Mouse (Mus musculus) monocyte, adult 2 months (primary cell): ENCODE measurements at regions not wholly inside any gene's neighbourhood (a gene's known extent, or its start where the extent isn't known, plus 50 kb on each side); places are given as distances from the start of the nearest gene placed in this dataset.

Experiments
- DNase-seq, 2 experiments: peaks; one replicate each; pipeline ENCODE4 v3.0.0; 2022; ENCODE audit warnings: low spot score in 2 of 2, low read depth in 1 of 2

DNA sequence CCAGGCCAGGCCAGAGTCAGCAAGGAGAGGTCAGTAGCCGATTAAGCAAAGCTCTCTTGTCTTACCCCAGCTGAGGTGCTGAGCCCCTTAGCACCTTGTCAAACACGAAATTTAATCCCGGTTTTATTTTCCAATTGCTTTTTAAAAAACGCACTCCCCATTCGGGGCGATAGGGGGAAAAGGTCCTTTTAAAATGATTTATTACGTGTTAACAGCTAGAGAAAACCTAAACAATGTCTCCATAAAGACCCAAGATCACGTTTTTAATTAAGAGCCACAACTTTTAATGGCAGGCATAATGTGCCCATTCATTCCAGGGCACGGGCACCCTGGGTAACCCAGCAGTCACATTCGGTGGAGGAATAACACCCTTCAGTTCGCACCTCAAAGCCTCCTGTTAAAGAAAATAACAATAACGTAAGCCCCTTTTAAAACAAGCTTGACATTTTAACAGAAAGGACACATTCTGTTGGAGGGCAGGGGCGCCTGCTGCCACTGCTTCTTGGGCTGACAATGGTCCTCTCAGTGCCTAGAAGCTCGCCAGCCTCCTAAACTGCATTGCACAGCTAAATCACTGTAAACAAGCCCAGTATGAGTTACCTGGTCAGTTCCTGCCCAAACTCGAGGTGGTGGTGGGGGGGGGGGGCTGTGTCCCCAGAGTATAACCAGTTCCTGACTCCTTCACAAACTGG lies 79.1 kb upstream of the Elac2 start:
- DNase-seq = no peak

DNA sequence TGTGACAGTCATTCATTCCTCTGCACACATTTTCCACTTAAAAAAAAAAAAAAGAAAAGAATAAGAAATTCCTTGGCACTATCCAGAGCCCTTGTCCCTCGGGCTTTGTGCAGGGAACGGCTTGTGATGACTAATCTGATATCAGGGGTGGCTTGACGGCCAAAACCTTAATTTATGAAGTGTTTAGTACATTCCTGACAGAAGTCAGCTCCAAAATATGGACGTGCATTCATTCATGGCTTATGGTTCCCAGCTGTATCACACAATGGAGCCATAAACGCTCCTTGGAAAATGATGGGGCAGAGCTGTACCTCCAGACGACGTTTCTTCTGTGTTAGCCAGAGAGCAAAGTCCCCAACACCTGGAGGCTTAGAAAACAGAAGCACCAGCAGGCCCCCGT lies 62.1 kb upstream of the Elac2 start:
- no peak for DNase-seq

DNA sequence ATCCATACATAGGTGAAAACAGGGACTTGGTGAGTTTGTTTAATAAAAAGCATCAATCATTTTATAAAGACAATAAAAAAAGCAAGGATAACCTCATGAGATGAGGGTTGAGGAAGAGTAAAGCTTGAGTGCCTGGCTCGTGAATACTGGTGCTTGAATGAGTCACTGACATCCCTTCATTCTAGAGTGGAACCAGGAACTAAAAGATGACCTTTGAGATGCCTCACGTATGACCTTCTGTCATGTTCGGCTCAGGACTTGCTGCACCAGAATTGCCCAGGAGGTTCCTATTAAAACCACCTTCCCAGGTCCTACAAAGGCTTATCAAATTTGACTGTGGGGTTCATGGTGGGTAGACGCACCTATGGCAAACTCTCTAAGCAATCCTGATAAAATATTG lies 61.5 kb upstream of the Elac2 start:
- DNase-seq = no peak

DNA sequence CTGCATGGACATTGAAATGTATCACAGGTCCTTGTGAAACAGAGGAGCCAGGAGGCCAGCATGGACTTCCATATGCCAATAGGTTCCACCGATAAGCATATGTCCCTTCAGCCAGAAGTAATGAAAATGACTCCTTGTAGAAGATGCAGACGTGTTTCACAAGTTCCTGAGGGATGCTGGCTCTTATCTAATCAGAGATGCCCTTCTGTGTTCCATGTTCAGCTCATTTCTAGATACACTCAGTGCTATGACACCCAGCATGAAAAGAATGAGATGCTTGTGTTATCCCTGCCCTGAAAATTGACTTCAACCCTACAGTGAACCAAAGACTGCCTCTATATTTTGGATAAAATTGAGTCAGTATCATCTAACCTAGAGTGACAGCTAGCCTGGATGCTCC lies 53.8 kb upstream of the Elac2 start:
- no peak for DNase-seq

DNA sequence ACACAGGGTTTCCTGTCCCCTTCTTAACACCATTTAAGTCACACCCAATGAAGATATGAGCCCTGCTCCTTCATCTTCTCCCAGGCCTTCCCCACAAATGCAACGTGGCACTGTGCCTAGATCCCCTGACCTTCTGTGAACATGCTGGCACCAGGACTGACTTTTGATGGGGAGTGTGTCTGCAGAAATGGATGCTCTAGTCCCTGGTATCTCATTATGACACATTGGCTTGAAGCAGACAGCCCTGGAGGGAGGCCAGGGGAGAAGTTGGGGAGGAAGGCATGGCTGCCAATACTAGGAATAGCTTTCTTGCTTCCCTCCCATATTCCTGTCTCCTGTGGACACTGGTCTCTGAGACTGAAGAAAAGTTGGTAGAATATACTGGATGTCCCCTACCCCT lies 52.9 kb upstream of the Elac2 start:
- DNase-seq = no peak
